Comparison of ENCODE assay signal across 11 mouse cellular contexts in genomic region chr7:130257991-130258703, GRCm38 (mm10).
DNase-seq lines count a peak whose midpoint lies in the region; ATAC-seq and TF ChIP-seq lines count a peak whose summit lies in the region.
"Had no signal": no experiment of that assay in that cellular context is flagged by ENCODE, and none has a peak within 500 bp of the region (broad histone marks: within the 10 kb centered on the region; RNA-seq: fewer than 3 reads in every experiment).

No protein-coding gene starts in this region.

- peaks cover 31% of the 10 kb centered on the region for H3K4me1 ChIP-seq in lung, embryonic 14.5 days (ENCODE audit: insufficient read depth)
- H3K4me1 ChIP-seq in forebrain, embryonic 11.5 days (replicated peaks; ENCODE audit: control insufficient read depth, insufficient read depth, low read length), result peaks cover 39% of the 10 kb centered on the region
- H3K4me1 ChIP-seq in intestine, postnatal 0 days (replicated peaks; ENCODE audit: control insufficient read depth, insufficient read depth, low read length), result peaks cover 20% of the 10 kb centered on the region
- H3K4me1 ChIP-seq in stomach, embryonic 15.5 days, result peaks cover 33% of the 10 kb centered on the region

- WGBS in lung, embryonic 14.5 days, result 33% methylated on average over 8 of the region's 8 CpGs
- WGBS in forebrain, embryonic 11.5 days, result 5% methylated on average over 8 of the region's 8 CpGs
- 43% methylated on average over 8 of the region's 8 CpGs for WGBS in intestine, postnatal 0 days
- WGBS in stomach, embryonic 15.5 days, result 33% methylated on average over 8 of the region's 8 CpGs

- no peak for DNase-seq in lung, embryonic 14.5 days
- DNase-seq in lung, postnatal 14 days, result no peak
- DNase-seq in forebrain, embryonic 11.5 days (ENCODE audit: low spot score), result peak; percentile 66
- no peak for DNase-seq in cerebellum, adult 11 months
- DNase-seq in kidney, postnatal 10 days, result no peak
- DNase-seq in spleen, postnatal 4 days (ENCODE audit: low spot score in 2 of 2), result no peak
- DNase-seq: layer of hippocampus, postnatal 36 days had no signal

- peak overlapping the region; percentile 86 for H3K4me2 ChIP-seq in lung, embryonic 14.5 days
- H3K4me2 ChIP-seq in forebrain, embryonic 11.5 days (ENCODE audit: low read depth, low read length, severe bottlenecking), result peak overlapping the region; percentile 16; the same call in 1 of the 2 replicates
- peak overlapping the region; percentile 45 for H3K4me2 ChIP-seq in intestine, postnatal 0 days (replicated peaks; ENCODE audit: low read depth)
- peak overlapping the region; percentile 76 for H3K4me2 ChIP-seq in stomach, embryonic 15.5 days

- peaks cover 63% of the 10 kb centered on the region for H3K36me3 ChIP-seq in lung, embryonic 14.5 days (ENCODE audit: insufficient read depth)
- H3K36me3 ChIP-seq in forebrain, embryonic 11.5 days (ENCODE audit: control insufficient read depth, insufficient read depth, low read length), result no peaks in the 10 kb centered on the region; the same call in 1 of the 2 replicates
- no peaks in the 10 kb centered on the region; the same call in 1 of the 2 replicates for H3K36me3 ChIP-seq in intestine, postnatal 0 days (ENCODE audit: control insufficient read depth, insufficient read depth)
- H3K36me3 ChIP-seq in stomach, embryonic 15.5 days, result no peaks in the 10 kb centered on the region; the same call in 1 of the 2 replicates

- 0 out of 2 replicates have a peak, but pooled peaks have one; percentile 3 for ATAC-seq in lung, embryonic 14.5 days (ENCODE audit: insufficient read depth)
- peak; percentile 80 for ATAC-seq in forebrain, embryonic 11.5 days (replicated peaks; ENCODE audit: low FRiP score)
- ATAC-seq in intestine, postnatal 0 days, result no peak
- ATAC-seq in stomach, embryonic 15.5 days (ENCODE audit: insufficient read depth, low FRiP score, low read depth), result no peak

- H3K9me3 ChIP-seq in lung, embryonic 14.5 days (ENCODE audit: low read depth, low read length), result no peaks in the 10 kb centered on the region
- no peaks in the 10 kb centered on the region for H3K9me3 ChIP-seq in forebrain, embryonic 11.5 days (ENCODE audit: control insufficient read depth, low read length)
- no peaks in the 10 kb centered on the region for H3K9me3 ChIP-seq in intestine, postnatal 0 days (ENCODE audit: control insufficient read depth)
- H3K9me3 ChIP-seq in stomach, embryonic 15.5 days, result no peaks in the 10 kb centered on the region
- H3K9me3 ChIP-seq: heart, embryonic 10.5 days had no signal

- peak overlapping the region; percentile 11; the same call in 1 of the 2 replicates for H3K4me3 ChIP-seq in lung, embryonic 14.5 days (ENCODE audit: low read depth, low read length)
- no peak overlapping the region for H3K4me3 ChIP-seq in forebrain, embryonic 11.5 days (ENCODE audit: low read depth, low read length)
- peak overlapping the region; percentile 12; the same call in 1 of the 2 replicates for H3K4me3 ChIP-seq in intestine, postnatal 0 days (ENCODE audit: low read depth, low read length)
- peak overlapping the region; percentile 68; the same call in 1 of the 2 replicates for H3K4me3 ChIP-seq in stomach, embryonic 15.5 days (replicated peaks)
- H3K4me3 ChIP-seq: heart, embryonic 10.5 days had no signal

- H3K27me3 ChIP-seq in lung, embryonic 14.5 days (ENCODE audit: insufficient read depth, low read length), result no peaks in the 10 kb centered on the region
- peaks cover 25% of the 10 kb centered on the region for H3K27me3 ChIP-seq in forebrain, embryonic 11.5 days (ENCODE audit: control insufficient read depth, insufficient read depth, low read length)
- H3K27me3 ChIP-seq in intestine, postnatal 0 days (replicated peaks; ENCODE audit: control insufficient read depth, insufficient read depth, low read length), result no peaks in the 10 kb centered on the region
- no peaks in the 10 kb centered on the region for H3K27me3 ChIP-seq in stomach, embryonic 15.5 days (replicated peaks)

- no peak for TF ChIP-seq CTCF in lung, embryonic 14.5 days (IDR thresholded peaks at IDR 0.05; ENCODE audit: low read depth)
- TF ChIP-seq CTCF in intestine, postnatal 0 days (IDR thresholded peaks at IDR 0.05; ENCODE audit: low read depth), result no peak

- H3K27ac ChIP-seq in lung, embryonic 14.5 days (ENCODE audit: low read depth), result peak overlapping the region; percentile 51; the same call in 1 of the 2 replicates
- H3K27ac ChIP-seq in forebrain, embryonic 11.5 days (ENCODE audit: low read depth, low read length), result no peak overlapping the region
- no peak overlapping the region for H3K27ac ChIP-seq in intestine, postnatal 0 days (ENCODE audit: low read depth, low read length)
- peak overlapping the region; percentile 41; the same call in 1 of the 2 replicates for H3K27ac ChIP-seq in stomach, embryonic 15.5 days
- H3K27ac ChIP-seq: heart, embryonic 10.5 days; macrophage had no signal

- H3K9ac ChIP-seq in lung, embryonic 14.5 days, result 0 out of 2 replicates have a peak overlapping the region, but pooled peaks have one; percentile 18
- no peak overlapping the region for H3K9ac ChIP-seq in forebrain, embryonic 11.5 days (ENCODE audit: low read length)
- H3K9ac ChIP-seq in intestine, postnatal 0 days (ENCODE audit: low read depth, low read length), result no peak overlapping the region
- H3K9ac ChIP-seq in stomach, embryonic 15.5 days, result no peak overlapping the region

Comparison
In these comparisons a context has a peak if more than half of its experiments do, and no peak if none do; other contexts are left out.
1. ATAC-seq: peak in lung, embryonic 14.5 days (single experiment) and forebrain, embryonic 11.5 days (single experiment); none in intestine, postnatal 0 days (single experiment) and stomach, embryonic 15.5 days (single experiment).
2. H3K27ac ChIP-seq: peak in lung, embryonic 14.5 days (single experiment) and stomach, embryonic 15.5 days (single experiment); none in forebrain, embryonic 11.5 days (single experiment) and intestine, postnatal 0 days (single experiment).
3. H3K4me2 ChIP-seq: peak in every context shown above with its lines; median percentile 86 in lung, embryonic 14.5 days; 76 in stomach, embryonic 15.5 days; 45 in intestine, postnatal 0 days; 16 in forebrain, embryonic 11.5 days.